Mouse (Mus musculus) liver, embryonic 15.5 days (tissue): Measurements from ENCODE around the gene Mef2c. TPM values are rescaled to one million over a fixed set of nuclear protein-coding genes. Genes with fewer than 3 reads are reported as not detected.

Source experiments
- ATAC-seq: fragments of 200-750 bp; cut with Nextera tagmentation; 2 replicates; pipeline ENCODE4 v1.8.0; 2017; ENCODE audit warnings: moderate number of reproducible peaks, mild to moderate bottlenecking, moderate library complexity; ENCODE audit not compliant: insufficient read depth
- H3K27ac ChIP-seq: fragments of 300-500 bp; sonication (generic); replicated peaks from 2 replicates; pipeline ENCODE4 v1.5.1; 2015; ENCODE audit warnings: mild to moderate bottlenecking, inconsistent platforms
- H3K27me3 ChIP-seq: fragments of 300-500 bp; sonication (generic); 2 replicates; pipeline ENCODE4 v1.6.1; 2015; ENCODE audit warnings: mild to moderate bottlenecking, inconsistent platforms
- H3K36me3 ChIP-seq: fragments of 300-500 bp; sonication (generic); replicated peaks from 2 replicates; pipeline ENCODE4 v1.6.1; 2015; ENCODE audit warnings: moderate library complexity, mild to moderate bottlenecking, inconsistent platforms
- H3K4me1 ChIP-seq: fragments of 300-500 bp; sonication (generic); replicated peaks from 2 replicates; pipeline ENCODE4 v1.6.1; 2015; ENCODE audit warnings: inconsistent platforms
- H3K4me2 ChIP-seq: fragments of 300-500 bp; sonication (generic); 2 replicates; pipeline ENCODE4 v1.6.1; 2015; ENCODE audit warnings: moderate library complexity, mild to moderate bottlenecking, inconsistent platforms
- H3K4me3 ChIP-seq: fragments of 300-500 bp; sonication (generic); replicated peaks from 2 replicates; pipeline ENCODE4 v1.5.1; 2015; ENCODE audit warnings: mild to moderate bottlenecking, inconsistent platforms
- H3K9ac ChIP-seq: fragments of 300-500 bp; sonication (generic); 2 replicates; pipeline ENCODE4 v1.6.1; 2015; ENCODE audit warnings: moderate library complexity, mild to moderate bottlenecking, inconsistent platforms
- H3K9me3 ChIP-seq: fragments of 300-500 bp; sonication (generic); replicated peaks from 2 replicates; pipeline ENCODE4 v1.6.1; 2016; ENCODE audit warnings: inconsistent platforms
- WGBS: fragments of 180-500 bp; shearing (Covaris S2); methylation state at CpG from one replicate; pipeline ENCODE4 v1.1.7; 2015; ENCODE audit warnings: mixed read lengths; ENCODE audit not compliant: insufficient replicate concordance; 5-methylcytosine and 5-hydroxymethylcytosine counted together
- polyA plus RNA-seq: library from polyadenylated mRNA; unstranded; fragments of >200 nt; fragmentation: Nextera tagmentation; extraction: Ambion mirVana; gene quantifications from 2 replicates; pipeline ENCODE4 v1.2.1, GENCODE M21; 2015

Mef2c gene
- 9.8 and 12.0 TPM in 2 replicates for polyA plus RNA-seq

GRCm38 (mm10) chr13:83503919-83504318 lies at the start of gene Mef2c:
TSS of gene Mef2c (plus strand) at chr13:83504034.
- H3K4me1 ChIP-seq = no peaks in the 10 kb centered on the region
- H3K9ac ChIP-seq = no peak within 1 kb of the TSS
- H3K4me2 ChIP-seq = no peak within 1 kb of the TSS
- no peaks in the 10 kb centered on the region for H3K36me3 ChIP-seq
- ATAC-seq = no peak
- 76% methylated on average over 7 of the region's 7 CpGs for WGBS
- no peaks in the 10 kb centered on the region for H3K9me3 ChIP-seq
- no peaks in the 10 kb centered on the region for H3K27me3 ChIP-seq
- no peak within 1 kb of the TSS for H3K4me3 ChIP-seq
- no peak within 1 kb of the TSS for H3K27ac ChIP-seq

GRCm38 (mm10) chr13:83458729-83459128 lies 45.1 kb upstream of the Mef2c start:
- H3K9me3 ChIP-seq = no peaks in the 10 kb centered on the region
- H3K4me2 ChIP-seq = no peak overlapping the region
- no peaks in the 10 kb centered on the region; the same call in 1 of the 2 replicates for H3K4me1 ChIP-seq
- no peak overlapping the region for H3K9ac ChIP-seq
- no peaks in the 10 kb centered on the region for H3K27me3 ChIP-seq
- H3K36me3 ChIP-seq = no peaks in the 10 kb centered on the region
- no peak overlapping the region for H3K27ac ChIP-seq
- no peak overlapping the region for H3K4me3 ChIP-seq
- ATAC-seq = no peak

GRCm38 (mm10) chr13:83459600-83459999 lies 44.2 kb upstream of the Mef2c start:
- H3K27me3 ChIP-seq = no peaks in the 10 kb centered on the region
- ATAC-seq = no peak
- no peak overlapping the region for H3K9ac ChIP-seq
- H3K4me1 ChIP-seq = no peaks in the 10 kb centered on the region; the same call in 1 of the 2 replicates
- no peaks in the 10 kb centered on the region for H3K36me3 ChIP-seq
- WGBS = 67% methylated on average over 3 of the region's 3 CpGs
- H3K9me3 ChIP-seq = no peaks in the 10 kb centered on the region
- no peak overlapping the region for H3K27ac ChIP-seq
- H3K4me3 ChIP-seq = no peak overlapping the region
- H3K4me2 ChIP-seq = no peak overlapping the region

- no peaks in the 10 kb centered on the region for H3K27me3 ChIP-seq
- H3K9me3 ChIP-seq = no peaks in the 10 kb centered on the region
- no peak overlapping the region for H3K9ac ChIP-seq
- H3K4me2 ChIP-seq = no peak overlapping the region
- no peak overlapping the region for H3K4me3 ChIP-seq
- ATAC-seq = no peak
- no peak overlapping the region for H3K27ac ChIP-seq
- no peaks in the 10 kb centered on the region; the same call in 1 of the 2 replicates for H3K4me1 ChIP-seq
- 17% methylated on average over 1 of the region's 1 CpGs for WGBS
- H3K36me3 ChIP-seq = no peaks in the 10 kb centered on the region
Observed at GRCm38 (mm10) chr13:83460620-83461019, 43.2 kb upstream of the Mef2c start.

GRCm38 (mm10) chr13:83461556-83461955 lies 42.3 kb upstream of the Mef2c start:
- H3K4me1 ChIP-seq = no peaks in the 10 kb centered on the region; the same call in 1 of the 2 replicates
- no peak overlapping the region for H3K4me2 ChIP-seq
- no peak overlapping the region for H3K4me3 ChIP-seq
- no peaks in the 10 kb centered on the region for H3K9me3 ChIP-seq
- H3K27ac ChIP-seq = no peak overlapping the region
- no peaks in the 10 kb centered on the region for H3K36me3 ChIP-seq
- WGBS = 84% methylated on average over 2 of the region's 2 CpGs
- no peaks in the 10 kb centered on the region for H3K27me3 ChIP-seq
- no peak overlapping the region for H3K9ac ChIP-seq
- ATAC-seq = no peak

- Histone ChIP-seq H3K4me3 (no peak overlapping the region), H3K27me3 (no peaks in the 10 kb centered on the region), H3K27ac (no peak overlapping the region), H3K4me2 (no peak overlapping the region), H3K4me1 (no peaks in the 10 kb centered on the region), H3K9me3 (no peaks in the 10 kb centered on the region), H3K9ac (no peak overlapping the region), H3K36me3 (no peaks in the 10 kb centered on the region)
- WGBS = 88% methylated on average over 5 of the region's 5 CpGs
- no peak for ATAC-seq
Observed at GRCm38 (mm10) chr13:83466756-83467155, 37.1 kb upstream of the Mef2c start.

GRCm38 (mm10) chr13:83468794-83469193 lies 35.0 kb upstream of the Mef2c start:
- H3K27ac ChIP-seq = no peak overlapping the region
- H3K27me3 ChIP-seq = no peaks in the 10 kb centered on the region
- H3K9ac ChIP-seq = no peak overlapping the region
- H3K36me3 ChIP-seq = no peaks in the 10 kb centered on the region
- ATAC-seq = no peak
- H3K4me3 ChIP-seq = no peak overlapping the region
- WGBS = 17% methylated on average over 3 of the region's 3 CpGs
- no peak overlapping the region for H3K4me2 ChIP-seq
- H3K9me3 ChIP-seq = no peaks in the 10 kb centered on the region
- H3K4me1 ChIP-seq = no peaks in the 10 kb centered on the region

GRCm38 (mm10) chr13:83473755-83474154 lies 30.1 kb upstream of the Mef2c start:
- H3K27me3 ChIP-seq = no peaks in the 10 kb centered on the region
- no peak for ATAC-seq
- H3K27ac ChIP-seq = no peak overlapping the region
- WGBS = 56% methylated on average over 2 of the region's 2 CpGs
- no peak overlapping the region for H3K4me2 ChIP-seq
- H3K9ac ChIP-seq = no peak overlapping the region
- H3K36me3 ChIP-seq = no peaks in the 10 kb centered on the region
- H3K9me3 ChIP-seq = no peaks in the 10 kb centered on the region
- H3K4me1 ChIP-seq = no peaks in the 10 kb centered on the region
- no peak overlapping the region for H3K4me3 ChIP-seq

GRCm38 (mm10) chr13:83480388-83480787 lies 23.4 kb upstream of the Mef2c start:
- H3K4me2 ChIP-seq = no peak overlapping the region
- no peak for ATAC-seq
- no peak overlapping the region for H3K9ac ChIP-seq
- no peak overlapping the region for H3K27ac ChIP-seq
- no peaks in the 10 kb centered on the region for H3K36me3 ChIP-seq
- 64% methylated on average over 3 of the region's 3 CpGs for WGBS
- H3K27me3 ChIP-seq = no peaks in the 10 kb centered on the region
- no peaks in the 10 kb centered on the region for H3K9me3 ChIP-seq
- H3K4me3 ChIP-seq = no peak overlapping the region
- H3K4me1 ChIP-seq = no peaks in the 10 kb centered on the region

GRCm38 (mm10) chr13:83481310-83481709 lies 22.5 kb upstream of the Mef2c start:
- H3K27ac ChIP-seq = no peak overlapping the region
- no peaks in the 10 kb centered on the region for H3K27me3 ChIP-seq
- H3K9me3 ChIP-seq = no peaks in the 10 kb centered on the region
- H3K4me2 ChIP-seq = no peak overlapping the region
- WGBS = 32% methylated on average over 7 of the region's 7 CpGs
- H3K4me3 ChIP-seq = no peak overlapping the region
- no peaks in the 10 kb centered on the region for H3K4me1 ChIP-seq
- H3K36me3 ChIP-seq = no peaks in the 10 kb centered on the region
- no peak overlapping the region for H3K9ac ChIP-seq
- ATAC-seq = no peak

GRCm38 (mm10) chr13:83482087-83482486 lies 21.7 kb upstream of the Mef2c start:
- Histone ChIP-seq H3K27ac (no peak overlapping the region), H3K4me3 (no peak overlapping the region), H3K4me2 (no peak overlapping the region), H3K27me3 (no peaks in the 10 kb centered on the region), H3K4me1 (no peaks in the 10 kb centered on the region), H3K36me3 (no peaks in the 10 kb centered on the region), H3K9me3 (no peaks in the 10 kb centered on the region), H3K9ac (no peak overlapping the region)
- 57% methylated on average over 5 of the region's 5 CpGs for WGBS
- ATAC-seq = no peak

- WGBS = 60% methylated on average over 4 of the region's 4 CpGs
- H3K4me2 ChIP-seq = no peak overlapping the region
- H3K27ac ChIP-seq = no peak overlapping the region
- H3K9me3 ChIP-seq = no peaks in the 10 kb centered on the region
- H3K4me1 ChIP-seq = no peaks in the 10 kb centered on the region
- H3K4me3 ChIP-seq = no peak overlapping the region
- H3K27me3 ChIP-seq = no peaks in the 10 kb centered on the region
- no peak overlapping the region for H3K9ac ChIP-seq
- ATAC-seq = no peak
- no peaks in the 10 kb centered on the region for H3K36me3 ChIP-seq
Observed at GRCm38 (mm10) chr13:83484215-83484614, 19.6 kb upstream of the Mef2c start.
